Mouse (Mus musculus) midbrain, embryonic 14.5 days (tissue): ENCODE measurements around the gene Gm9780. TPM values are rescaled to one million over a fixed set of nuclear protein-coding genes. Genes with fewer than 3 reads are reported as not detected.
"Not testable (repeated sequence)": the region's sequence is repeated elsewhere in the genome, so short reads cannot be mapped to it uniquely, and the experiment has no call there.

Experiments
- ATAC-seq: fragments of 200-750 bp; cut with Nextera tagmentation; 2 replicates; pipeline ENCODE4 v1.8.0; 2017; ENCODE audit warnings: moderate number of reproducible peaks, moderate library complexity; ENCODE audit not compliant: low FRiP score, low TSS enrichment
- DNase-seq: peaks from one replicate; pipeline ENCODE4 v3.0.0-alpha.2; 2015
- H3K27ac ChIP-seq: fragments of 300-500 bp; sonication (generic); replicated peaks from 2 replicates; pipeline ENCODE4 v1.5.1; 2014; ENCODE audit warnings: mild to moderate bottlenecking, low read depth, low read length, moderate library complexity
- H3K27me3 ChIP-seq: fragments of 300-500 bp; sonication (generic); 2 replicates; pipeline ENCODE4 v1.6.1; 2014; ENCODE audit warnings: low read length, control low read depth, mixed read lengths; ENCODE audit not compliant: control insufficient read depth, insufficient read depth
- H3K36me3 ChIP-seq: fragments of 300-500 bp; sonication (generic); 2 replicates; pipeline ENCODE4 v1.6.1; 2014; ENCODE audit warnings: low read length, control low read depth; ENCODE audit not compliant: control insufficient read depth, insufficient read depth
- H3K4me1 ChIP-seq: fragments of 300-500 bp; sonication (generic); 2 replicates; pipeline ENCODE4 v1.6.1; 2014; ENCODE audit warnings: mild to moderate bottlenecking, antibody characterized with exemption, low read length, control low read depth; ENCODE audit not compliant: control insufficient read depth, insufficient read depth
- H3K4me2 ChIP-seq: fragments of 300-500 bp; sonication (generic); 2 replicates; pipeline ENCODE4 v1.6.1; 2014; ENCODE audit warnings: mild to moderate bottlenecking, low read length, moderate library complexity
- H3K4me3 ChIP-seq: fragments of 300-500 bp; sonication (generic); replicated peaks from 2 replicates; pipeline ENCODE4 v1.5.1; 2014; ENCODE audit warnings: low read depth, low read length
- H3K9ac ChIP-seq: fragments of 300-500 bp; sonication (generic); replicated peaks from 2 replicates; pipeline ENCODE4 v1.6.1; 2014; ENCODE audit warnings: mild to moderate bottlenecking, low read length, moderate library complexity
- H3K9me3 ChIP-seq: fragments of 300-500 bp; sonication (generic); 2 replicates; pipeline ENCODE4 v1.6.1; 2016; ENCODE audit warnings: low read length, control low read depth, mixed read lengths; ENCODE audit not compliant: control insufficient read depth
- WGBS: fragments of 180-500 bp; shearing (Covaris S2); extraction: QIAGEN DNeasy Blood & Tissue Kit; methylation state at CpG from one replicate; pipeline ENCODE4 v1.1.7; 2014; 5-methylcytosine and 5-hydroxymethylcytosine counted together
- polyA plus RNA-seq: library from polyadenylated mRNA; unstranded; fragments of >200 nt; fragmentation: Nextera tagmentation; extraction: Ambion mirVana; gene quantifications from 2 replicates; pipeline ENCODE4 v1.2.1, GENCODE M21; 2014

Gene Gm9780
- polyA plus RNA-seq, 1 experiment from 2014 or later: 3.9 TPM

DNA sequence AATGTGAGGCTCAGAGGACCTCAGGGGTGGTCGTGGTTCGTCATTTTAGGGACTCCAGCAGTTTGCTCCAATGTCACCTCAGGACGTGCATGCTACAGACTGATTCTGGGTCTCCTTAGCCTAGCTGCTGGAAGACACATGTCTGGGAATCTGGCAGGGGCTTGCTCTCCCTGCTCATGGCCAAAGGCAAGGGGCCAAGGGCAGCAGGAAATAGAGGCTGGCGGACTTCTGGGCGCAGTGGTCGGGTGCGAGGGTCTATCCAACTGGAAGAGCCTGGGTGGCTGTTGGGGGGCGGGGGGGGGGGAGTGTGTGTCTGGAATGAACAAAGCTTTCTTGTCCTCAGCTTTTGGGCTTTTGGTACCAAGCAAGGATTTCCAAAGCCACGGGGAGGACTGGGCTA lies 6.3 kb upstream of the Gm9780 start:
- H3K4me3 ChIP-seq, H3K36me3 ChIP-seq, H3K9ac ChIP-seq, H3K4me2 ChIP-seq, H3K27me3 ChIP-seq, DNase-seq, H3K27ac ChIP-seq, H3K9me3 ChIP-seq, H3K4me1 ChIP-seq, ATAC-seq: not testable (repeated sequence)
- WGBS: no CpG with 5 or more reads among the region's 9 CpGs

GRCm38 (mm10) chr14:26047026-26047425 lies 4.5 kb upstream of the Gm9780 start:
- no CpG with 5 or more reads among the region's 8 CpGs for WGBS
- not testable (repeated sequence) for H3K27me3 ChIP-seq, H3K36me3 ChIP-seq, H3K9ac ChIP-seq, DNase-seq, H3K4me3 ChIP-seq, H3K4me1 ChIP-seq, ATAC-seq, H3K27ac ChIP-seq, H3K4me2 ChIP-seq, H3K9me3 ChIP-seq

DNA sequence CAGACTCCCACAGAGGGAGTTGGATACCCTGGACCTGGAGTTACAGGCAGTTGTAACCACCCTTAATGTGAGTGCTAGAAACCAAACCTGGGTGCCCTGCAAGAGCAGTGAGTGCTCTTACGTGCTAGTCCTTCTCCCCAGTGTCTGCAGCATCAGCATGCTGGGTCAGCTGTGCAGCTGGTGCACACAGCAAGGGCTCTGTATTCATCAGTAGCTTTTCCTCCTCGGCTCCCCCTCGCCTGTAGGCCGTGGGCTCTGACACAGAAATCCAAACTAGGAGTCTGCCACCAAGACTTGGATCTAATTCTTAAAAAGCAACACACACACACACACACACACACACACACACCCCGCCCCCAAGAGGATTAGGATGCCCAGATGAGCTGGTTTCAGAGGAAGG lies 2.5 kb upstream of the Gm9780 start:
- ATAC-seq, H3K9me3 ChIP-seq, H3K36me3 ChIP-seq, H3K4me3 ChIP-seq, DNase-seq, H3K4me2 ChIP-seq, H3K27me3 ChIP-seq, H3K9ac ChIP-seq, H3K4me1 ChIP-seq, H3K27ac ChIP-seq: not testable (repeated sequence)
- whole genome bisulfite sequencing: no CpG with 5 or more reads among the region's 5 CpGs

DNA sequence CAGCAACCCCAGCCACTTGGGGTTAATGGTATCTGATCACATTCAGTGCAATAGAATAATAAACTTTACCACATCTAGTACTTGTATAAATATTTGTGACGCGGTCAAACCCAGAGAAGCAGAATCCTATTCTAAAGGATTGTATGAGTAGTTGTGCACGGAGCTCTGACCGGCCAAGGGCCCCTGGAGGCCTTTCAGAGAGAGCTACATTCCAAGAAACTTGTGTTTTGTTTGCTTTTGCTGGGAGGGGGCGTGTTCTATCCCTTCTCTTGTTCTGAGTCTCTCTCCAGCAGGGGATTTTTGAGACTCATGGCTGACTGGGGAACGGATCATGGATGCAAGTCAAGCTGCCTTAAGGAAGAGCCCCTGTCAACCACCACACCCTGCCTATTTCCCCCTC lies 7.1 kb downstream of the Gm9780 start:
- not testable (repeated sequence) for H3K4me3 ChIP-seq, DNase-seq, H3K36me3 ChIP-seq, H3K9ac ChIP-seq, H3K27me3 ChIP-seq, H3K4me1 ChIP-seq, H3K4me2 ChIP-seq, H3K27ac ChIP-seq, H3K9me3 ChIP-seq, ATAC-seq
- no CpG with 5 or more reads among the region's 6 CpGs for WGBS

- not testable (repeated sequence) for H3K36me3 ChIP-seq, DNase-seq, H3K4me3 ChIP-seq, ATAC-seq, H3K27ac ChIP-seq, H3K27me3 ChIP-seq, H3K9me3 ChIP-seq, H3K4me1 ChIP-seq, H3K4me2 ChIP-seq, H3K9ac ChIP-seq
- no CpG with 5 or more reads among the region's 3 CpGs for WGBS
Measured at GRCm38 (mm10) chr14:26034364-26034763, 8.1 kb downstream of the Gm9780 start.

- ATAC-seq, H3K9ac ChIP-seq, DNase-seq, H3K36me3 ChIP-seq, H3K9me3 ChIP-seq, H3K4me3 ChIP-seq, H3K4me1 ChIP-seq, H3K4me2 ChIP-seq, H3K27ac ChIP-seq, H3K27me3 ChIP-seq: not testable (repeated sequence)
- no CpG with 5 or more reads among the region's 12 CpGs for whole genome bisulfite sequencing
Measured at GRCm38 (mm10) chr14:26025653-26026052, 16.9 kb downstream of the Gm9780 start.

GRCm38 (mm10) chr14:26022831-26023230 lies 19.7 kb downstream of the Gm9780 start:
- H3K9ac ChIP-seq, H3K4me2 ChIP-seq, H3K4me1 ChIP-seq, H3K27me3 ChIP-seq, DNase-seq, H3K36me3 ChIP-seq, H3K4me3 ChIP-seq, H3K27ac ChIP-seq, ATAC-seq, H3K9me3 ChIP-seq: not testable (repeated sequence)
- WGBS: no CpG with 5 or more reads among the region's 6 CpGs

- not testable (repeated sequence) for H3K27me3 ChIP-seq, H3K36me3 ChIP-seq, H3K4me1 ChIP-seq, H3K27ac ChIP-seq, ATAC-seq, DNase-seq, H3K9me3 ChIP-seq, H3K4me2 ChIP-seq, H3K4me3 ChIP-seq, H3K9ac ChIP-seq
- no CpG with 5 or more reads among the region's 9 CpGs for WGBS
Measured at GRCm38 (mm10) chr14:26021555-26021954, 21.0 kb downstream of the Gm9780 start.

DNA sequence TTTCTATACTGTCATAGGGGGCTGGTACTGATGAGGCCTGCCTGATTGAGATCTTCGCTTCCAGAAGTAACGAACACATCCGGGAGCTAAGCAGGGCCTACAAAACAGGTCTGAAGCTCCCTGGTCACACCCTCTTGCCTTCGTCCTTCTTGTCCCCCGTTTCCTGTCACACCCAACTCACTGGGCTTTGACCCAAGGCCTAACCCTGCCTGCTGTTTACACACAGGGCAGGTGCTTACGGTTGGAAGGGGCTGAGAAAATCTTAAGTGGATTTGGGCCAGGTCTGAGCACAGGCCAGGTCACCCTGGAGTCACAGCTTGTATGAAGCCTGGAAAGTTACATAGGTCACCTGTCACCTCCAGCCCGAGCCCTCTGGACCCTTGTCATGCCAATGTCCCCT lies 26.1 kb downstream of the Gm9780 start:
- H3K27ac ChIP-seq, H3K4me3 ChIP-seq, DNase-seq, H3K4me1 ChIP-seq, ATAC-seq, H3K9me3 ChIP-seq, H3K4me2 ChIP-seq, H3K9ac ChIP-seq, H3K36me3 ChIP-seq, H3K27me3 ChIP-seq: not testable (repeated sequence)
- WGBS: no CpG with 5 or more reads among the region's 7 CpGs
